Mouse (Mus musculus): ENCODE data around the gene Mrpl46.

DNA sequence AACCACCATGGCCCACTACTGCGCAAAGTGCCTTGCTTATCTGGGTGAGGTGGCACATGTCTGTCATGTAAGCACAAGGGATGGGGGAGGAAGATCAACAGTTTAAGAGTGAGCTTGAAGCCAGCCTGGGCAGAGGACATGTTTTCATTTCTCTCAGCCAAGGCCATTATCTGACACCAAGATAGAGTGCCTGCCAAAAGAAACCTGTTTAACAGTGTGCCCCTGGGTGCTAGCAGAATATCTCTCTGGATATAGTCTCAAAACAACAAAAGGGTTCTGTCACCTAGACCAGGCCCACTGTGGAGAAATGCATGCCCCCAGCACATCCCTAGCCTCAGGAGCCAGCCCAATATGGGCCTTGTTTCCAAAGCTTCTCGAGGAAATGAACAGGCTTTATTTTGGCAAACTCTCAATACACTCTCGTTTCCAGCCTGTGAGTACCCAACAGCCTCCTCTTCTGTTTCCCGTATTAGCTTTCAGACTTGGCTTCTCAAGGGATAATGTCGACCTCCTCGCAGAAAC lies 11.3 kb upstream of the Mrpl46 start:
- TF ChIP-seq POLR2A (IDR thresholded peaks at IDR 0.05; ENCODE audit: extremely low read depth, insufficient read depth, low read length) (no peak), CTCF (IDR thresholded peaks at IDR 0.05; ENCODE audit: low read depth, low read length) (no peak)

Data from liver, adult 2 months (tissue).